Mouse (Mus musculus) macrophage (primary cell): Measurements from ENCODE around the gene Adam19. TPM values are rescaled to one million over a fixed set of nuclear protein-coding genes. Genes with fewer than 3 reads are reported as not detected.
"Not testable (repeated sequence)": the region's sequence is repeated elsewhere in the genome, so short reads cannot be mapped to it uniquely, and the experiment has no call there.

Experiments
- H3K27ac ChIP-seq: fragments of 350-480 bp; formaldehyde crosslinking; 2 replicates; pipeline ENCODE4 v1.9.0; 2021
- H3K36me3 ChIP-seq: fragments of 350-480 bp; formaldehyde crosslinking; 2 replicates; pipeline ENCODE4 v1.9.0; 2021; ENCODE audit errors: inconsistent target
- H3K4me3 ChIP-seq: fragments of 350-480 bp; formaldehyde crosslinking; 2 replicates; pipeline ENCODE4 v1.9.0; 2021; ENCODE audit errors: inconsistent target
- H3K79me2 ChIP-seq: fragments of 350-480 bp; formaldehyde crosslinking; 2 replicates; pipeline ENCODE4 v1.9.0; 2021; ENCODE audit errors: inconsistent target
- WGBS: methylation state at CpG from one replicate; pipeline ENCODE4 v1.1.7; 2026; ENCODE audit warnings: inconsistent platforms; ENCODE audit not compliant: missing documents; 5-methylcytosine and 5-hydroxymethylcytosine counted together
- polyA plus RNA-seq: library from polyadenylated mRNA; stranded (reverse); fragments of 250-400 nt; gene quantifications from 3 replicates; pipeline ENCODE4 v1.2.4, GENCODE M21; 2018; ENCODE audit warnings: inconsistent platforms

The Adam19 gene
- polyA plus RNA-seq, 1 experiment from 2014 or later, result 13.4 TPM

DNA sequence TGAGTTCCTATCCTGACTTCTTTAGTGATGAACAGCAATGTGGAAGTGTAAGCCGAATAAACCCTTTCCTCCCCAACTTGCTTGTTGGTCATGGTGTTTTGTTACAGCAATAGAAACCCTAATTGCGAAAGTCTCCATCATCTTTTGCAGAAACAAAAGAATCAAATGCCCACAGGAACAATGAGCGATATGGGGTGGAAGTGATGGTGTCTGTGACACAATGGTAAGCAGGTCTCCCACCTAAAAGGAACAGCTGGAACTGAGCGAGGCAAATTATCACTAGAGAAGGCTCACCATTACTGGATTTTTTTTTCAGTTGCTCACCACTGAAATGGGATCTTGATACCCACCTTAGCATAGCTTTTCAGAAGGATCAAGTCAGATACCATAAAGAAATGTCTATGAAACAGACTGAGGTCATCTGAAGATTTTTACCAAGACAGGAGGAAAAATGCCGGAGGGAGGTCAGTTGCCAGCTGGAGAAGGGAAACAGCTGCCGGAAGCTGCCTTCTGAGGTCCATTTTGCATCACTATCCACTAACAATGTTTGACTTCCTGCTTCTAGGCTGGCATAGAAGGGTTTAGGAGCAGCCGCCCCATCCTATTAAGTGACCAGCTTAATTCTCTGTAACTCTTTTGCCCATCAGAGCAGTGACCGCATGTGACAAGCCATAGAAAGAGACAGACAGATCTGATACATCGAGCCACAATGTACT lies 14.8 kb upstream of the Adam19 start:
- no peak overlapping the region for H3K4me3 ChIP-seq
- no peaks in the 10 kb centered on the region for H3K79me2 ChIP-seq
- H3K36me3 ChIP-seq, result no peaks in the 10 kb centered on the region
- H3K27ac ChIP-seq, result no peak overlapping the region
- WGBS, result 82% methylated on average over 9 of the region's 9 CpGs

DNA sequence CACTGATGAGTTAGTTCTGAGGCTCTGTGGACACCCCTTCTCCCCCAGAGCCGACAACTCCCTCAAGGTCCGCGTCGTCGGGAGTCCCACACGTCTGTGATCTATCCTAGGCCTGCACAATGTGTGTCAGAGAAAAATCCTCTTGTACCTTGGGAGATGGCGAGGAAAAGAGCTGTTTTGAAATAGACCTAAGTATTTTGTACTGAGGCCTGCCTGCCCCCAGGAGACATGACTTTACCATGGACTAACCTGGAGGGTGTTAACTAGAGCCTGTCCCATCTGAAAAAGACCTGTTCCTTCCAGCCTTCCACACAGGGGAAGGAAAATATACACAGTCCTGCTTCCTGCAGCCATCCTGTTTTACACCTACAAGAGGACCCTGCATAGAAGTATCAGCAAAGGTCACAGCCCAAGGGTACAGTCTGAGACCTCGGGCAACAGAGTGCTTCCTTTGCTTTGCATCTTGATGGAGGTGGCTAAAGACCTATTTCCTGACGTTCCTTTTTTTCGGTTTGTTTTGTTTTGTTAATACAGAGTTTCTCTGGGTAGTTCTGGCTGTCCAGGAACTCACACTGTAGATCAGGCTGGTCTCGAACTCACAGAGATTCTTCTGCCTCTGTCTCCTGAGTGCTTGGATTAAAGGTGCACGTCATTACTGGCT lies 14.1 kb upstream of the Adam19 start:
- Histone ChIP-seq H3K4me3 (no peak overlapping the region), H3K79me2 (no peaks in the 10 kb centered on the region), H3K36me3 (no peaks in the 10 kb centered on the region), H3K27ac (no peak overlapping the region)
- WGBS, result 76% methylated on average over 12 of the region's 12 CpGs

- WGBS, result 87% methylated on average over 5 of the region's 5 CpGs
- Histone ChIP-seq H3K4me3 (no peak overlapping the region), H3K27ac (no peak overlapping the region), H3K79me2 (no peaks in the 10 kb centered on the region), H3K36me3 (no peaks in the 10 kb centered on the region)
Observed at GRCm38 (mm10) chr11:46044781-46045180, 11.0 kb upstream of the Adam19 start.

DNA sequence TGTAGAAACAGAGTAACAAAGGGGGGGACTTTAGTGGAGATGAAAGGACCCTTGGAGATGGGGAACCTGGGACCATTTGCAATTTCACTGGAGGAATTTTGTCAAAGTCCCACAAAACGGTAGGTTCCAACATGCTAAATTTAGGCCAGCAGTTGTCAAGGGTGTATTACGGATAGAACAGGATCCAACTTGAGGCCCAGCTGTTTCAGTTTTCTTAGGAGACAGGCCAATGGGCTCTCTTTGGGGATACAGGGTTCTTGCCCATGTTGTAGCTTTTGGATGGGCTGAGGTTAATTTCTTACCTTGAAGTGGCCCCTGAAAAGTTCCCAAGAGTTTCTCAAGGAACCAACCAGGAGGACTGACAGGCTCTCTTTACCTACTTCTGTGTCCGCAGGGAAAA lies 8.5 kb upstream of the Adam19 start:
- H3K27ac ChIP-seq, result no peak overlapping the region
- 100% methylated on average over 3 of the region's 3 CpGs for WGBS
- no peaks in the 10 kb centered on the region for H3K36me3 ChIP-seq
- no peak overlapping the region for H3K4me3 ChIP-seq
- no peaks in the 10 kb centered on the region for H3K79me2 ChIP-seq

- H3K4me3 ChIP-seq, H3K27ac ChIP-seq, H3K36me3 ChIP-seq, H3K79me2 ChIP-seq: not testable (repeated sequence)
- 41% methylated on average over 19 of the region's 19 CpGs for WGBS
Observed at GRCm38 (mm10) chr11:46052105-46052659, 3.6 kb upstream of the Adam19 start, which contains the start of gene Gm12166. TSS of gene Gm12166 (minus strand) at chr11:46052321.

- not testable (repeated sequence) for H3K4me3 ChIP-seq, H3K79me2 ChIP-seq, H3K36me3 ChIP-seq, H3K27ac ChIP-seq
- 97% methylated on average over 3 of the region's 3 CpGs for WGBS
Observed at GRCm38 (mm10) chr11:46053457-46053856, 2.3 kb upstream of the Adam19 start.

DNA sequence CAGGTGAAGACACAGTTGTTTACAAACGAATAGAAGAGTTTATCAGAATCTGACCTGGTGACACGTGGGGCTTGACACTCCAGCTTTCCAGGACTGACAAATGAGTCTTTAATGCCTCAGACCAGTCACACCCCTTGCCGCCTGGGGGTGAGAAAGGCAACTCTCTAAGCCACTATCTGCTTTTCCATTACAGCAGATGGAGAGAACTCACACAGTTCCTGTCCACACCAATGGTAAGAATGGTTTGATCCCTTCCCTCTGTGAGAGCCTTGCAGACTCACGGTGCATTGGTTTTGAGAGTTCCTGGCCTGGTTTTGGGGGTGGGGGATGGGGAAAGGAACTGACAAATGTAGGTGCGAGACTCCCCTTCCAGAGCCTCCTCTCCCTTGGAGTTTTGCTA lies 1.5 kb upstream of the Adam19 start:
- 72% methylated on average over 5 of the region's 5 CpGs for WGBS
- Histone ChIP-seq H3K79me2 (no peaks in the 10 kb centered on the region), H3K4me3 (no peak overlapping the region), H3K36me3 (no peaks in the 10 kb centered on the region), H3K27ac (no peak overlapping the region)

DNA sequence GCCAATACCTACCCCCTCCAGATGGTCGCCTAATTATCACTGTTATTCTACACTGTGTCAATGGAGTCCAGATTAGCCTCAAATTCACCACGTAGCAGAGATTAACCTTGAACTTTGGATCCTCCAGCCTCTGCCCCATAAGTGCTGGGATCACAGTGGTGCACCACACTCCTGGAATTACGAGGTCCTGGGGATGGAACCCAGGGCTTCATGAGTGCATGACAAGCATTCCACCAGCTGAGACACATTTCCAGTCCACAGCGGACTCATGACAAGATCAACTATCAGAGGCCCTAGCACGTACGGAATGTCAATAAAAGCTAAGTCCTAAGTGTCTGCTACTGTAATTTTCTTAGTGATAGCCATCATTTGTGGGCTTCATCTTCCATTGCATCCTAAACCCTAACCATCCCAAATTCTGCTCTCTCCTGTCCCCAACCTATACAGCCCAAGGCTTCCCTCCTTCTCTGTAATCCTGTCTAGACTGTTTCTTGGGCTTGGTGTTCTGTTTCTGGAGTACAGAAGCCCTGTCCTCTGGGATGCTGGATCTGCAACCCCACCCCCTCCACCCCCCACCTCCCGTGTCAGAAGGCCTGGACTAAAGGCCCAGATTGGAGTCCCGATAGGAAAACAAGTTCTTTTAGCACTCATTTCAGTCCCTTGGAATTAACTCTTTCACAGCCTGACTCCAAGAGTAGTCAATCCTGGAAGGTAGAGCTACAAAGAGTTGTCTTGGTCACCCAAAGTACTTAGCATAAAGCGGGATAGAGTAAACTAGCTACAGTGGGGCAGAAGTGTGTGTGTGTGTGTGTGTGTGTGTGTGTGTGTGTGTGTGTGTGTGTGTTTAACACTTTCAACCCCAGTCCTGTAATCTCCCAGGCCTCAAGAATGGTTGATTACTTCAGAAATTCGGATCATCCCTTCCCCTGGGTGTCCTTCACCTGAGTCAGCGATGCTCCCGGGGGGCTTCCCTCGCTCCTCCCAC lies 589 bp upstream of the Adam19 start:
- Histone ChIP-seq H3K27ac (no peak overlapping the region), H3K79me2 (no peaks in the 10 kb centered on the region), H3K4me3 (no peak overlapping the region), H3K36me3 (no peaks in the 10 kb centered on the region)
- WGBS, result 64% methylated on average over 13 of the region's 13 CpGs

DNA sequence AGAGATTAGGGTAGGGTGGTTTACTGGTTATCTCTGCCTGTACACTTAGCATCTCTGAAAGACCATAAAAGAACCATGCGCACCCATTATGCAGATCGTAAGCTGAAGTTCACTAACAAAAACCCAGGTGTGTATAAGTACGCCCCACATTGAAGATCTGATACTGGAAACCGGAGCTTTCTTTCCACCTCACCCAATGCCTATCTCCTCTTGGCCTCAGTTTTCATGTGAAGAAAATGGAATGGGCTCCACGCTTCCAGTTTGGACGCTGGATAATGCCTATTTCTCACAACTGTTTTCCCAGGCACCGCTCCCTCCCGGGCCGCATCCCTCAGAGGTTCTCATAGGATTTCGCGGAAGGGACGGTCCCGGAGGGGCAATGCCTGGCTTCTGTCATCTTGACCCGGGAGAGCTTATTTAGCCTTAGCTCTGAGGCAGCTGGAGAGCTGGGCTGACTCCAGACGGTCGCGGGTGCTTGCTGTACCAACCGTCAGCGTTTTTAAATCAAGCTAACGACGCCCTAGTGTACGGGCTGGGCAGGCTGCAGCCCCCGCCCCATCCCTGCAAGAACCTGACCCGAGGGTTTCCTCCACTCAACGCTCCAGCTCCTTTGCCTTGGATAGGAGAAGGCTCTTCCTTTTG lies 1.1 kb downstream of the Adam19 start:
- H3K4me3 ChIP-seq, result peak overlapping the region; percentile 22

GRCm38 (mm10) chr11:46058011-46058410 lies 2.2 kb downstream of the Adam19 start:
- 85% methylated on average over 9 of the region's 9 CpGs for WGBS
- H3K36me3 ChIP-seq, result no peaks in the 10 kb centered on the region
- H3K4me3 ChIP-seq, result no peak overlapping the region
- no peak overlapping the region for H3K27ac ChIP-seq
- H3K79me2 ChIP-seq, result no peaks in the 10 kb centered on the region

More for the DNA sequence above, 1.1 kb downstream of the Adam19 start:
- Histone ChIP-seq H3K79me2 (no peaks in the 10 kb centered on the region), H3K36me3 (no peaks in the 10 kb centered on the region), H3K27ac (no peak overlapping the region)
- WGBS, result 14% methylated on average over 23 of the region's 25 CpGs

GRCm38 (mm10) chr11:46058916-46059315 lies 3.1 kb downstream of the Adam19 start:
- 98% methylated on average over 4 of the region's 4 CpGs for WGBS
- no peak overlapping the region for H3K27ac ChIP-seq
- no peaks in the 10 kb centered on the region for H3K36me3 ChIP-seq
- no peaks in the 10 kb centered on the region for H3K79me2 ChIP-seq
- H3K4me3 ChIP-seq, result no peak overlapping the region

DNA sequence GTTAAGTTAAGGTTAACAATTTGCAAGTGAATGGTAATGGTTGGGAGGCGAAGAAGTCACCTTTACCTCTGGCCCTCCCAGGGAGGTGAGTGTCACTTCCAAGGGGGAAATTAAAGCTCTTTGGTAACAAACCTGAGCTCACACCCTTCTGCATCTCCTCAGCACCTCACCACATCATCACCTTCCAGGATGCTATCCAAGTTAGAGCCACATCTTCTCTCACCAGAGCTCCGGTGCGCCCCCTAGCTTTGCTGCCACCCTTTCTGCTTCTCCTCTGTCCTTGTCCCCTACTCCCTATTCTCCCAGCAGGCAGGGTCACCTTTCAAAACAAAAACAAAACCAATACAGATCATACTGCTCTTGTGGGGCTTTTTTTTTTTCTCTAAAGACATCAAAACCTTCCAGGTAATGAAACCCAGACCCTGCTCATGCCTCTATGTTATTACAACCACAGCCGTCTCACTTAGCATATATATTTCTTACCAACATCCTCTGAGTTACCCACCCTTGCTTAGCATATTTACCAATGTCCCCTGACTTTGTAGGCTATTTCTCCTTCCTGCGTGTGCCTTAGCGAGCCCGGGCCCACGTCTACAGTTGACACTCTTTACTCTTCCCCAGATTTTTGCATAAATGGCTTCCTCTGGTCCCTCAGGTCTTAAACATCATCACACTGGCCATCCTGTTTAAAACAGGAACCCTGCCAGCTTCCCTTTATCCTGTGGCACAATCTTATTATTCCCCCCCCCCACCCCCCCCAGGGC lies 4.3 kb downstream of the Adam19 start:
- no peak overlapping the region for H3K27ac ChIP-seq
- no peak overlapping the region for H3K4me3 ChIP-seq
- H3K36me3 ChIP-seq, result no peaks in the 10 kb centered on the region
- WGBS, result 74% methylated on average over 8 of the region's 8 CpGs
- H3K79me2 ChIP-seq, result no peaks in the 10 kb centered on the region

DNA sequence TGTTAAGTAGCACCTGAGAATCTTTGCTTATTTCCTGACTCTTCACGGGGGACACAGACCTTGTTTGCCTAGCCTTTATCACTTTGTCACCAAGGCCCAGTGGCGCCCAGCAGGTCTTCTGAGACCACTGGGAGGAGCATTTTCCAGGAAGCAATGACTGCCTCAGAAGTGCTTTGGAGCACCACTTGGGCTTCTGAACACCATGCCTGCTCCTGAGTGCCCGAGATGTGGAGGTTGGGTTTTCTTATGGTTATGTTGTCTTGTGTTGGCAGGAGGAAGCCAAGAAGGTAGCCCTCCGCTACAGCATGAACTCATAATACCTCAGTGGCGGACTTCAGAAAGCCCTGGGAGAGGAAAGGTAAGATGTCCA lies 4.8 kb downstream of the Adam19 start:
- Histone ChIP-seq H3K4me3 (no peak overlapping the region), H3K79me2 (no peaks in the 10 kb centered on the region), H3K36me3 (no peaks in the 10 kb centered on the region), H3K27ac (no peak overlapping the region)
- WGBS, result 71% methylated on average over 5 of the region's 5 CpGs
